Mouse (Mus musculus) subcutaneous adipose tissue, adult 2 months (tissue): ENCODE results near the gene Csnk1d. TPM values are rescaled to one million over a fixed set of nuclear protein-coding genes. Genes with fewer than 3 reads are reported as not detected.

Experiments
- polyA plus RNA-seq: library from polyadenylated mRNA; depleted of rRNA; stranded (reverse); fragments of >200 nt; gene quantifications from 2 replicates; pipeline ENCODE4 v1.2.3, GENCODE M21; 2012; ENCODE audit warnings: low replicate concordance; rRNA removed

Csnk1d gene
- polyA plus RNA-seq, result 67.7 and 113 TPM in 2 replicates

DNA sequence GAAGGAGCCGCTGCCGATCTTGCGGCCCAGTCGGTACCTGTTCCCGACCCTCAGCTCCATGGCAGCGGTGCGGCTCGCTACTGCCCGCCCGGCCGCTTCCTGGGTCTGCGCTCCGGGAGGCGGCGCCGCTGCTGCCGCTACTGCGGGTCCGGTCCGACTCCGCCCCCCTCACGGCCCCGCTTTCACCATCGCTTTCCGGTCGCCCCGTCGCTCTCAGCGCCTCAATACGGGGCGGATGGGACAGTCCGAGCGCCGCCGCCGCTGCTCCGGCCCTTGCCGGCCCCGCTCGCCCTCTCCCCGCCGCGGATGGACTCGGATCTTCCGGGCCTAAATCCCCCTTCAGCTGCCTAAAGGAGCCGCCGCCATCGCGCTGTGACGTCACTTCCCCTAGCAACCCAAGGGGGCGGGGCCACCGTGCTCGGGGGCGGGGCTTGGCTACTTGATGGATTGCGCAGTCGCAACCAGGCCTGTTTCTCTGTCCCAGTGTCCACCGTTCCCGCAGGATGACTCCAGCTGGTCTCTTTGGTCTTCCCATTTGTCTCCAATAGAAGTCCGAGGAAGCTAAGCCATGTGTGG, at the start of gene Csnk1d:
Gene Csnk1d, minus strand, starts transcription at position 380 of the 576 bp plus-strand sequence.

DNA sequence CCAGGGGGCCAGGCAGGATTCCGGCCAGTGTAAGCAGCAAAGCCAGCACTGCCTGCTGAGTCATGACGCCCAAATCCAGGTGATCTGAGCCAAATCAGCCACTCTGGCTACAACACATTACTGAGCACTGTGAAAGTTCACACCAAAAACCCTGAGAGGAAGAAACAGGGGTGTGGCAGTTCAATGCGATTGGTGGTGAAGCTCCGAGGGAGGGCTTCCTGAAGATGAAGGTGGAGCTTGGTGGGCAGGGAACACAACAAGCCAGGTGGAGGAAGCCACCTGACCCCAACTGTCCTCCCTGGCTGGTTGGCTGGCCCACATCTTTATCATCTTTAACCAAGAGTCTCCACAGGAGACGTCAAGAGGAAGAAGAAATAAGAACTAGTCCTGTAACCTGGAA, 48.2 kb upstream of the Csnk1d start, which contains the start of gene Cd7:
Gene Cd7, minus strand, starts transcription at position 117 of the 400 bp plus-strand sequence.

DNA sequence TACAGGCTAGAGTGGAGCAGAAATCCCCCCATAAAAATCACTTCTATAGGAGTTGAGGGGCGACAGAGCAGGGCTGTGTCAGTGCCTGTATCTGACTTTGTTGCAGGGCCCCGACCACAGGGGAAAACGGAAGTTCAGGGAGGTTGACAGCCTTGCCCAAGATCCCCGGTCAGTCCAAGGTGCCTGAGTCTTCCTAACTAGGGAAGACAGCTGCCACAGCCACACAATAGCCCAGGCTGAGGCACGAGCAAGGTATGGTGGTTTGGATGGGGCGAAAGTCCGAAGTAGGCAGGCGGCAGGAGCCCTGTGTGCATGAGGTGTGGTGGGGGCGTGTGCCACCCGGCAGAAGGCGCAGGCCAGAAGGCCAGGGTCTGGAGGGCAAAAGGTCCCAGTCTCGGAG, 42.8 kb downstream of the Csnk1d start, which contains the start of gene Slc16a3:
Gene Slc16a3, plus strand, starts transcription at position 153 of the 400 bp plus-strand sequence.

DNA sequence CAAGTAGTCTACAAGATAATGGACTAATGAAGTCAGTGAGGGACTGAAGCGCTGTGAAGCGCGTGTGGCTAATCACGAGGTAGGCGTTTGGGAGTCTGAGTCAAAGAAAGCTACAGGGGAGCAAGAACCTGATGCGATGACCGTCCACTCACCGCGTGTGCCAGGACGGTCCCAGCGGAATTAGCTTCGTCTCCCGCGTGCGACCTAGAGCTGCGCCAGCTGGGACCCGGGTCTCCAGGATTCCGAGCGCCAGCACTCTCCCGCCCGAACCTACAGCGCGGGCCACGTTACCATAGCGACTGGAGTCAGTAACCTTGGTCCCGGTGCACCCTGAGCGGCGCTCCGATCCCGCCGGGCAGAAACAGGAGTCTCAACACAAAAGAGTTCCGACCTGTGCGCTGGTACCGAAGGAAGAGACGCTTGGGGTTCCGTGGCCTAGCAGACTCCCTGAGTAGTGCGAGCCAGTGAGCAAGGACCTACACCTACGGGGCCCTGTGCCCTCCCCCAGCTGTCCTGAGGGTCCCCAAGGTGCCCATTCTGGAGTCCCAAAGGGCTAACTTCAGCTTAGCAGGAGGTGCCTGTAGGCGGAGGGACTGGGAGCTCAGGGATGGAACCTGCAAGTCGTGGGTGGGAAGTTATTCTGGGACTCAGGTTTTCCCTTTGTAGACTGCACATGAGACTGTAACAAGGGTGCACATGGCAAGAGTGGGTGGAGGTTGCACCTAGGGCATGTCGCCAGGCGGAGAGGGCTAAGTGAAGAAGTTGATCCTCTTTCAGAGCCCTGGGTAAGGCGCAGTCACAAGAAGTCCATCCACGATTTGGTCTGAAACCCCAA, 58.3 kb downstream of the Csnk1d start, which contains the start of gene Ccdc57:
Gene Ccdc57, minus strand, starts transcription at position 309 of the 835 bp plus-strand sequence.

Other genes starting within 250 kb of the Csnk1d start
- gene Hmga1b, start 228.5 kb downstream of the Csnk1d start, polyA plus RNA-seq, result 0.50 and 9.3 TPM in 2 replicates
- gene Rfng, start 207.1 kb downstream of the Csnk1d start, polyA plus RNA-seq, result 57.4 and 75.5 TPM in 2 replicates
- gene Gps1, start 207.1 kb downstream of the Csnk1d start, polyA plus RNA-seq, result 171 and 257 TPM in 2 replicates
- 33.0 and 52.4 TPM in 2 replicates for gene Dus1l, start 194.9 kb downstream of the Csnk1d start, polyA plus RNA-seq
- 8,340 and 15,875 TPM in 2 replicates for gene Fasn, start 166.8 kb downstream of the Csnk1d start, polyA plus RNA-seq
- gene Ccdc57, start 58.5 kb downstream of the Csnk1d start, polyA plus RNA-seq, result 1.6 and 5.9 TPM in 2 replicates
- 2.2 and 13.6 TPM in 2 replicates for gene Slc16a3, start 42.9 kb downstream of the Csnk1d start, polyA plus RNA-seq
- 2.0 and 6.1 TPM in 2 replicates for gene Cd7, start 48.1 kb upstream of the Csnk1d start, polyA plus RNA-seq
- 3.2 TPM in 1 of 2 replicates, not detected in the other for gene Sectm1b, start 72.2 kb upstream of the Csnk1d start, polyA plus RNA-seq
- 0.21 and 1.2 TPM in 2 replicates for gene Sectm1a, start 89.9 kb upstream of the Csnk1d start, polyA plus RNA-seq
- not detected in 2 replicates for gene Tex19.2, start 127.3 kb upstream of the Csnk1d start, polyA plus RNA-seq
- 0.09 TPM in 1 of 2 replicates, not detected in the other for gene Tex19.1, start 154.8 kb upstream of the Csnk1d start, polyA plus RNA-seq
- 0.06 TPM in 1 of 2 replicates, not detected in the other for gene Uts2r, start 168.9 kb upstream of the Csnk1d start, polyA plus RNA-seq
- gene Hexdc, start 213.1 kb upstream of the Csnk1d start, polyA plus RNA-seq, result 14.6 and 22.0 TPM in 2 replicates
- 13.7 and 16.6 TPM in 2 replicates for gene Ogfod3, start 213.4 kb upstream of the Csnk1d start, polyA plus RNA-seq
- 24.4 and 38.6 TPM in 2 replicates for gene Cybc1, start 238.0 kb upstream of the Csnk1d start, polyA plus RNA-seq
- 32.7 and 35.6 TPM in 2 replicates for gene Narf, start 245.9 kb upstream of the Csnk1d start, polyA plus RNA-seq